Mouse (Mus musculus) liver, embryonic 16.5 days (tissue): ENCODE data around the gene Coq6. TPM values are rescaled to one million over a fixed set of nuclear protein-coding genes. Genes with fewer than 3 reads are reported as not detected.
"Not testable (repeated sequence)": the region's sequence is repeated elsewhere in the genome, so short reads cannot be mapped to it uniquely, and the experiment has no call there.

Source experiments
- ATAC-seq: fragments of 200-750 bp; cut with Nextera tagmentation; 2 replicates; pipeline ENCODE4 v1.8.0; 2017; ENCODE audit warnings: low read depth, mild to moderate bottlenecking, moderate number of reproducible peaks, moderate library complexity
- H3K27ac ChIP-seq: fragments of 300-500 bp; sonication (generic); 2 replicates; pipeline ENCODE4 v1.5.1; 2014; ENCODE audit warnings: mild to moderate bottlenecking, low read length
- H3K27me3 ChIP-seq: fragments of 300-500 bp; sonication (generic); 2 replicates; pipeline ENCODE4 v1.6.1; 2014; ENCODE audit warnings: low read depth, low read length, mixed read lengths; ENCODE audit not compliant: control insufficient read depth, insufficient read depth
- H3K36me3 ChIP-seq: fragments of 300-500 bp; sonication (generic); 2 replicates; pipeline ENCODE4 v1.6.1; 2014; ENCODE audit warnings: mild to moderate bottlenecking; ENCODE audit not compliant: control insufficient read depth, insufficient read depth
- H3K4me1 ChIP-seq: fragments of 300-500 bp; sonication (generic); 2 replicates; pipeline ENCODE4 v1.6.1; 2014; ENCODE audit warnings: low read depth, low read length, mixed read lengths; ENCODE audit not compliant: control insufficient read depth
- H3K4me2 ChIP-seq: fragments of 300-500 bp; sonication (generic); 2 replicates; pipeline ENCODE4 v1.6.1; 2014; ENCODE audit warnings: low read depth, low read length, mixed read lengths
- H3K4me3 ChIP-seq: fragments of 300-500 bp; sonication (generic); 2 replicates; pipeline ENCODE4 v1.5.1; 2014; ENCODE audit warnings: low read depth, mild to moderate bottlenecking, low read length
- H3K9ac ChIP-seq: fragments of 300-500 bp; sonication (generic); 2 replicates; pipeline ENCODE4 v1.6.1; 2014; ENCODE audit warnings: low read depth, low read length
- H3K9me3 ChIP-seq: fragments of 300-500 bp; sonication (generic); replicated peaks from 2 replicates; pipeline ENCODE4 v1.6.1; 2016; ENCODE audit warnings: low read length; ENCODE audit not compliant: control insufficient read depth
- WGBS: fragments of 180-500 bp; shearing (Covaris S2); extraction: QIAGEN DNeasy Blood & Tissue Kit; methylation state at CpG from one replicate; pipeline ENCODE4 v1.1.7; 2014; ENCODE audit not compliant: insufficient replicate concordance; 5-methylcytosine and 5-hydroxymethylcytosine counted together
- polyA plus RNA-seq: library from polyadenylated mRNA; unstranded; fragments of >200 nt; fragmentation: Nextera tagmentation; extraction: Ambion mirVana; gene quantifications from 2 replicates; pipeline ENCODE4 v1.2.1, GENCODE M21; 2015

Coq6 gene
- polyA plus RNA-seq = 22.3 and 23.6 TPM in 2 replicates

GRCm38 (mm10) chr12:84361555-84362489 is at the start of gene Coq6, which contains the start of gene Fam161b:
Gene Coq6, plus strand, starts transcription at chr12:84361657.
Gene Fam161b, minus strand, starts transcription at chr12:84361833.
- Histone ChIP-seq H3K4me1 (peaks cover 43% of the 10 kb centered on the region), H3K27ac (peak within 1 kb of the TSS; percentile 74), H3K27me3 (no peaks in the 10 kb centered on the region), H3K4me3 (peak within 1 kb of the TSS; percentile 85), H3K9ac (peak within 1 kb of the TSS; percentile 73), H3K36me3 (no peaks in the 10 kb centered on the region; the same call in 1 of the 2 replicates), H3K4me2 (peak within 1 kb of the TSS; percentile 80), H3K9me3 (no peaks in the 10 kb centered on the region)
- under 1% methylated on average over 51 of the region's 51 CpGs for WGBS
- ATAC-seq = peak; percentile 95

- 38% methylated on average over 7 of the region's 7 CpGs for WGBS
- Histone ChIP-seq H3K27me3 (no peaks in the 10 kb centered on the region), H3K4me2 (peak overlapping the region; percentile 76), H3K9me3 (no peaks in the 10 kb centered on the region), H3K36me3 (no peaks in the 10 kb centered on the region; the same call in 1 of the 2 replicates), H3K4me3 (peak overlapping the region; percentile 99), H3K9ac (peak overlapping the region; percentile 99), H3K27ac (peak overlapping the region; percentile 92; the same call in 1 of the 2 replicates), H3K4me1 (peaks cover 31% of the 10 kb centered on the region)
- no peak for ATAC-seq
Measured at GRCm38 (mm10) chr12:84316006-84316405, 45.5 kb upstream of the Coq6 start.

- H3K4me1 ChIP-seq = peaks cover 34% of the 10 kb centered on the region
- peak within 1 kb of the TSS; percentile 76 for H3K4me2 ChIP-seq
- H3K4me3 ChIP-seq = peak within 1 kb of the TSS; percentile 99
- no peaks in the 10 kb centered on the region for H3K9me3 ChIP-seq
- H3K27ac ChIP-seq = peak within 1 kb of the TSS; percentile 92
- no peaks in the 10 kb centered on the region; the same call in 1 of the 2 replicates for H3K36me3 ChIP-seq
- under 1% methylated on average over 77 of the region's 77 CpGs for WGBS
- ATAC-seq = peak; percentile 93
- peak within 1 kb of the TSS; percentile 99 for H3K9ac ChIP-seq
- H3K27me3 ChIP-seq = no peaks in the 10 kb centered on the region
Measured at GRCm38 (mm10) chr12:84316721-84317621, 44.5 kb upstream of the Coq6 start, which contains the start of gene Zfp410. Gene Zfp410, plus strand, starts transcription at chr12:84316852.

GRCm38 (mm10) chr12:84327111-84327512 is 34.3 kb upstream of the Coq6 start:
- Histone ChIP-seq H3K27ac (no peak overlapping the region), H3K27me3 (no peaks in the 10 kb centered on the region), H3K4me2 (no peak overlapping the region), H3K4me1 (no peaks in the 10 kb centered on the region), H3K9me3 (no peaks in the 10 kb centered on the region), H3K36me3 (peaks cover 36% of the 10 kb centered on the region), H3K4me3 (no peak overlapping the region), H3K9ac (no peak overlapping the region)
- 61% methylated on average over 4 of the region's 4 CpGs for WGBS
- peak; percentile 39 for ATAC-seq

GRCm38 (mm10) chr12:84336963-84337625 is 24.4 kb upstream of the Coq6 start:
- H3K27me3 ChIP-seq = no peaks in the 10 kb centered on the region
- no peak overlapping the region for H3K9ac ChIP-seq
- H3K4me2 ChIP-seq = no peak overlapping the region
- no peaks in the 10 kb centered on the region for H3K4me1 ChIP-seq
- H3K27ac ChIP-seq = no peak overlapping the region
- H3K9me3 ChIP-seq = no peaks in the 10 kb centered on the region
- ATAC-seq = no peak
- WGBS = 49% methylated on average over 11 of the region's 11 CpGs
- H3K4me3 ChIP-seq = no peak overlapping the region
- H3K36me3 ChIP-seq = peaks cover 40% of the 10 kb centered on the region

- 58% methylated on average over 2 of the region's 2 CpGs for WGBS
- no peak overlapping the region for H3K4me3 ChIP-seq
- ATAC-seq = peak; percentile 45; the same call in 1 of the 2 replicates
Measured at GRCm38 (mm10) chr12:84347192-84347591, 14.3 kb upstream of the Coq6 start.

GRCm38 (mm10) chr12:84358699-84359098 is 2.8 kb upstream of the Coq6 start:
- WGBS = 20% methylated on average over 2 of the region's 2 CpGs
- not testable (repeated sequence) for H3K36me3 ChIP-seq, H3K4me3 ChIP-seq, H3K9me3 ChIP-seq, H3K27me3 ChIP-seq, H3K9ac ChIP-seq, ATAC-seq
- Histone ChIP-seq H3K4me1 (peaks cover 36% of the 10 kb centered on the region), H3K4me2 (peak overlapping the region; percentile 36), H3K27ac (peak overlapping the region; percentile 53)

More at GRCm38 (mm10) chr12:84347192-84347591, 14.3 kb upstream of the Coq6 start:
- H3K4me1 ChIP-seq = no peaks in the 10 kb centered on the region; the same call in 1 of the 2 replicates
- peaks cover 14% of the 10 kb centered on the region for H3K36me3 ChIP-seq
- no peaks in the 10 kb centered on the region for H3K9me3 ChIP-seq
- H3K4me2 ChIP-seq = no peak overlapping the region
- H3K9ac ChIP-seq = no peak overlapping the region
- H3K27ac ChIP-seq = no peak overlapping the region
- H3K27me3 ChIP-seq = no peaks in the 10 kb centered on the region

GRCm38 (mm10) chr12:84362872-84363271 is 1.4 kb downstream of the Coq6 start:
- 24% methylated on average over 2 of the region's 2 CpGs for WGBS
- peaks cover 45% of the 10 kb centered on the region for H3K4me1 ChIP-seq

More at GRCm38 (mm10) chr12:84362872-84363271, 1.4 kb downstream of the Coq6 start:
- Histone ChIP-seq H3K36me3 (peaks cover under 1% of the 10 kb centered on the region; the same call in 1 of the 2 replicates), H3K4me2 (peak overlapping the region; percentile 79), H3K9ac (no peak overlapping the region), H3K9me3 (no peaks in the 10 kb centered on the region), H3K4me3 (peak overlapping the region; percentile 85), H3K27ac (no peak overlapping the region), H3K27me3 (no peaks in the 10 kb centered on the region)
- no peak for ATAC-seq
